ENCODE assay signal across 8 mouse cellular contexts in the genomic region with DNA sequence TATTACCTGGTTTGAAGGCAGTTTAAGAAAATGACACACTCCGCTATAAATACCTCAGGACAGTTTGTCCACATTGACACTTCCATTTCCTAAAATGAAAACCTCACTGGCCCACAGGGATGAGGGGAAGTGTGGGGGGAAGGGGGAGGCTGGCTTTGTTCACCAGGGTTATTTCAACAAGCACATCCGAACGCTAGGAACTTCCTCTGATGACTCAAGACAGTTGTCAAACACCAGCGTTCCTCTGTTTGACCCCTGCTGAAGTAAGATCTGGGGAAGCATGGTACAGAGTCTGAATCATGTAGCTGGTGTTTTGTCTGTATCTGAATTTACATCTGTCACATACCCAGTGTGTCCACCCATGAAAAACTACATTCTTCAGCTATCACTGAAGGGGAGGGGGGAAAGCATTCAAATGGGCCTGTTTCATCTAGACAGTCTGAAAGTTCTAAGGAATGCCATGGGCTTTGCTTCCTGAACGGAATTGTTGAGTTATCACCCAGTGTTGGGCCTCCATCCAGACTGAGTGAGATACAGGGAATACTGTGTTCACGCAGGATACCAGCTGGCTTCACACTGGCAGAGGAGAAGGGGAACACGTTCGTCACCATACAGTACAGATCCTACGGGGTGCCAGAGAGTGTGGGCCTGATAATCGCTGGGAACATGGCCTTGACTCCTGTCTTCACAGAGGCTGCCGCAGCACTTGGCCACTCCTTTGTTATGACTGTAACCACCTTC. TPM values are rescaled to one million over a fixed set of nuclear protein-coding genes. Genes with fewer than 3 reads are reported as not detected.
DNase-seq lines count a peak whose midpoint lies in the region; ATAC-seq lines count a peak whose summit lies in the region.

No protein-coding gene starts in this region.

- peak; percentile 18 for ATAC-seq in CD4-positive, CD25-positive, alpha-beta regulatory T cell, adult 4 months
- ATAC-seq in erythroid progenitor cell, adult 5-6 weeks (replicated peaks; ENCODE audit: low FRiP score, poor library complexity, severe bottlenecking), result peak; percentile 39; the same call in 1 of the 2 replicates

- DNase-seq in gastrocnemius, postnatal 14 days, result peak; percentile 36
- no peak for DNase-seq in gastrocnemius, postnatal 10 days
- DNase-seq in kidney, adult 11 months, result peak; percentile 64
- DNase-seq in lung, postnatal 14 days, result peak; percentile 77
- DNase-seq in cerebellum, adult 18-20 months, result no peak
- no peak for DNase-seq in cerebellum, postnatal 25 days

- intact Hi-C loops in gastrocnemius, postnatal 14 days (cut with DNase I; ENCODE audit: low total_unique reads), result no loop called here

RNA-seq across cellular contexts. Expression of a gene that starts 40.9 kb away (rescaled TPM):
- total RNA-seq in gastrocnemius, postnatal 14 days (2021), result 10 to 100 TPM; 12.6 to 14.2 TPM
- 10 to 100 TPM; 16.8 to 22.0 TPM for total RNA-seq in gastrocnemius, postnatal 10 days (2021)
- polyA plus RNA-seq in CD4-positive, CD25-positive, alpha-beta regulatory T cell, adult 4 months (2017; shearing (Covaris generic)), result 10 to 100 TPM; 44.0 to 54.2 TPM
- total RNA-seq in erythroid progenitor cell, adult 5-6 weeks (2015; ENCODE audit: low replicate concordance), result 57.0 and 58.4 TPM in 2 replicates
- total RNA-seq in erythroid progenitor cell, adult 5-6 weeks (2017; ENCODE audit: low replicate concordance), result 102 and 153 TPM in 2 replicates

Comparison
In these comparisons a context has a peak if more than half of its experiments do, and no peak if none do; other contexts are left out.
1. DNase-seq: peak in gastrocnemius, postnatal 14 days (single experiment), kidney, adult 11 months (single experiment) and lung, postnatal 14 days (single experiment); none in gastrocnemius, postnatal 10 days (single experiment), cerebellum, adult 18-20 months (0 of 2) and cerebellum, postnatal 25 days (0 of 2).